Mouse (Mus musculus): ENCODE measurements around the gene Col18a1.

- TF ChIP-seq CTCF (conservative IDR thresholded peaks at IDR 0.05; ENCODE audit: low read length) (no peak), NANOG (IDR thresholded peaks at IDR 0.05; ENCODE audit: borderline replicate concordance, low read length) (no peak), POU5F1 (IDR thresholded peaks at IDR 0.05; ENCODE audit: borderline replicate concordance, low read length) (no peak)
Measured at GRCm38 (mm10) chr10:77197469-77198209, 31.3 kb upstream of the Col18a1 start.

Measured in E14TG2a.4 (cell line).